Mouse (Mus musculus) cerebellum, adult 11-12 months (tissue): ENCODE results near the gene Dtymk.
"Not testable (repeated sequence)": the region's sequence is repeated elsewhere in the genome, so short reads cannot be mapped to it uniquely, and the experiment has no call there.

ENCODE experiments used
- DNase-seq: peaks from one replicate; pipeline ENCODE4 v3.0.0; 2022

Dtymk gene

DNA sequence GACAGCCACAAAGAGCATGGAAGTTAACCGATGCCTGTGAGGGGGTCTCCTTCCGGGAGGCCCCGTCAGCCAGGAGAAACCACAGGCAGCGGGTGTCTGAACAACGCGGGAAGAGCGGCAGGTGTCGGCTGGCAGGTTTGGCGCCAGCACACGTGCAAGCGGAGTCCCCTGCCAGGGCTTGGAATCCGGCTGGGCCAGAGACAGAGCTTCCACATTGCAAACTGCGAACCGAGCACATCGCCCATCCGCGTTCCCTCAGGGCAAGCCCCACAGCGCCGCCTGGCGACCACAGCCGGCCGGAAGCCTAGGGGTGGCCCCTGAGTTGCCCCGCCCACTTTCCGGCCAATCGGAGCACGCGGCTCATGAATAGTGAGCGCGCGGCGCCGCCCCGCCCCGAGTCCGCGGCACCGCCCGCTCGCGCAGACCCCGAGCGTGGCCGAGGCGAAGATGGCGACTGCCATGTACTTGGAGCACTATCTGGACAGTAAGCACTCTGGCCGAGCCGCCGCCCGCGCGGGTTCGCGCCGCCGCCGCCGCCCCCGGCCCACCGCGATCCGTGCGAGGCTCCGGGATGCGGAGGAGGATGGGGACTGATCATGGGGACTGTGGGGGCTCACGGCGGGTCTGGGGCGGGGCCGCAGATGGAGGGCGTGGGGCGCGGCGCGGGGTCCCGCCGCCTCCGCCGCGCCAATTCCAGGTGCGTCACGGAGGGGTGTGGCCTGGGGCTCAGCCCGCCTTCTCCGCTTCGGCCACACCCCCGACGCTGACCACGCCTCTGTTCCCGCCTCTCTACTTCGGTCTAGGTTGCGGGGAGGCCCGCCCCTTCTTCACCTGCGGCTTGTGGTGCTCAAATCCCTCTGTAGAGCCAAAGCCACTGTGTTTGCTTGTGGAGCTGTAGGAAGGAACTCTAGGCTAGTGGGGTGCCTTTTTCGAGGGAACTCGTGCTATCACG, 2.1 kb upstream of the Dtymk start, which contains the start of gene Ing5:
Gene Ing5, plus strand, starts transcription at position 410 of the 952 bp plus-strand sequence.
- peak; percentile 99 for DNase-seq

DNA sequence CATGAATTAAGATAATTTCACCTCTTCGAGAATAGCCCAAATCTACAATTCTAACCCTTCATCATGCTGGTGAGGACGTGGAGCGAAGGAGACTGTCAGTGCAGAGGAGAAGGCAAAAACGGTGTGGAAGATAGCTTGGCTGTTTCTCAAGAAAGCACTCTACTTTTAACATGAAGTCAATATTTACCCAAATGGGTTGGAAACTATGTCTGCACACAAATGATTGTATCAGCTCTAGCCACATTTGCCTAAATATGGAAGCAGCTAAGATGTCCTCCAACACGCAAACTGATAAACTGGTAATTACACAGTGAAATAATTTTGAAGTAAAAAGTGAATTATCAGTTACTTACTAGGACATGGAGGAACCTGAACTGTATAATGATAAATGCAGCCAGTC, 1.0 kb upstream of the Dtymk start:
- peak; percentile 19 for DNase-seq

- peak; percentile 53 for DNase-seq
Observed at GRCm38 (mm10) chr1:93800670-93801503, 847 bp downstream of the Dtymk start.

GRCm38 (mm10) chr1:93795886-93796285, 5.8 kb downstream of the Dtymk start:
- DNase-seq: no peak

DNA sequence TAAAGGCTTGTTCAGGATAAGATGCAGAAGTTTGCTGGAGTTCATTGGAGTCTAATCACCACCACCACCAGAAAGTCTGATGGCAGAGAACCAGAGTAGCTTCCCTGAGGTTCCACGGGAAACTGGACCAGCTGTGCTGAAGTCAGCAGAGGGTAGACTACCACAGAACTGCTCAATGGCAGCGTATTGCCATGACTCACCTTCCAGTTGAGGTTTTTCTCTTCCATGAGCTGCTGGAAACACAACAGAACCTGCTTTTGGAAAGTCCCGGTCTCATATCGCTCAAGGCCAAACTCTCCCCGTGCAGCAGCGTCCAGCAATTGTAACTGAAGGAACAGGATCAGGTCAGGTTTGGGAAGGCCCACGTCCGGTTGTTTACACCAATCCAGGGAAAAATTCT, 7.2 kb downstream of the Dtymk start:
- DNase-seq: no peak

- no peak for DNase-seq
Observed at GRCm38 (mm10) chr1:93786912-93787311, 14.8 kb downstream of the Dtymk start.

DNA sequence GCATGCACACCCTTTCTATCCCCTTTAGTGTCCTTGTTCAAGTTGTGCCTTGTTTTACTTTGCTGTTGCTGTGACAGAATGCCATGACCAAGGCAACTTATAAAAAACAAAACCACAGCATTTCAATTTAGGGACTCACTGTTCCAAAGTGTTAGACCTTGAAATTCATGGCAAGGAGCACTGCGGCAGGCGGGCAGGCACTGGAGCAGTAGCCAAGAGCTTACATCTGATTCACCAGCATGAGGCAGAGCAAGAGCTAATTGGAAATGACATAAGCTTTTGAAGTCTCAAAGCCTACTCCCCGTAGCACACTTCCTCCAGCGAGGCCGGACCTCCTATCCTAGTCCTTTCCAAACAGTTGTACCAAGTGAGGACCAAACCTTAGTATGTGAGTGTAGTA, 25.0 kb downstream of the Dtymk start:
- no peak for DNase-seq

DNA sequence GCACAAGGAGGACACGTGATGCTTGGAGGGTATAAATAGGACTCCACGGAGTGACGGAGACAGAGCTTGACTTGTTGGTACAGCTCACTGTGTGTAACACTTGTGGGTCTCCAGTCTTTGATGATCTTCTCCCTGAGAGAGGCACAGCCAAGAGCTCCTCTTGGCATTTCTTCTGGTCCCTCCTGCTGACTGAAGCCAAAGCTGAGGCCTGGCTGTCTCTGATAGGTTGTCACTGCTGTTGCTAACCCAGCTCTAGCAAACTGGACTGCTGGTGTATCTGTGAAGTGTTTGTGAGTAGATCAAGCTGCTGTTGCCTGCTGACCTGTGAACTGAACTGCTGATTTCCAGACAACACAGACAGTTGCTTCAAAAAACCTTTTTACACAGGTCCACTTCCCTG, 31.8 kb downstream of the Dtymk start:
- no peak for DNase-seq

DNA sequence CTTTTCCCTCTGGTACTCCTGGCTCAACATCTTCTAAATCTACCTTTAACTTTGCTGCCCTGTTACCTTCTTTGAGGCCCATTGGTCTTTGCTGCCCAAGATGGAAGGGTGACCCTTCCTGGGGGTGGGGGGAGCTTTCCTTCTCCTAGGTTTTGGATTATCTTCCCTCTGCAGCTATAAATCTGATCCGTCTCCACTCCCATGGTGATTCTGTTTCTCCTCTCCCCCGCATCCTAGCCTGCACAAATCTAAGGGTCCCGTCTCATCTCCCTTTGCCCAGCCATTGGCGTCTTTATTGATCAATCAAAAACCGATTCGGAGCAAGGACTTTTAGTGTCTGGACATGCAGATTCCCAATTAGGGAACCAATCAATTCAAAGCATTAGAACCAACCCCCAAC, 34.1 kb downstream of the Dtymk start:
- no peak for DNase-seq

- no peak for DNase-seq
Observed at GRCm38 (mm10) chr1:93764871-93765591, 36.7 kb downstream of the Dtymk start.

- not testable (repeated sequence) for DNase-seq
Observed at GRCm38 (mm10) chr1:93763531-93763930, 38.2 kb downstream of the Dtymk start.

- DNase-seq: no peak
Observed at GRCm38 (mm10) chr1:93760076-93760475, 41.7 kb downstream of the Dtymk start.

- no peak for DNase-seq
Observed at GRCm38 (mm10) chr1:93756154-93756553, 45.6 kb downstream of the Dtymk start.

GRCm38 (mm10) chr1:93755618-93756017, 46.1 kb downstream of the Dtymk start:
- DNase-seq: no peak

DNA sequence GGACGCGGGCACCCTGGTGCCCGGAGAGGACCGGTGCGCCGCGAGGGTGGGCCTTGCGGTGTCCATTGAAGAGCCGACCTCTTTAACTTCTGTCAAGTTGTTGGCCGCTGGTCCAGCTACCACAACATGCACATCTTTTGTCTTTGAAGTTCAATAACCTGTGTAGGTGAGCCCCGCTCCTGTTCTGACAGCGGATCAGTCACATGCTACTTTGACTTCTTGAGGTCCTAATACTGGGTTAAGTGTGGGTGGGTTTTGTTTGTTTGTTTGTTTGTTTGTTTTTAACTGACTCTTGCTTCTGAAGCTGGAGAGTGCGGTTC, 46.5 kb downstream of the Dtymk start:
- DNase-seq: no peak

- peak; percentile 96 for DNase-seq
Observed at GRCm38 (mm10) chr1:93754573-93755290, 47.0 kb downstream of the Dtymk start, which contains the start of gene Thap4. Gene Thap4, minus strand, starts transcription at chr1:93754864.

GRCm38 (mm10) chr1:93753911-93754572, 47.7 kb downstream of the Dtymk start:
- no peak for DNase-seq

GRCm38 (mm10) chr1:93751290-93751689, 50.4 kb downstream of the Dtymk start, which contains the start of gene Atg4b:
Gene Atg4b, plus strand, starts transcription at chr1:93751500.
- DNase-seq: no peak

DNA sequence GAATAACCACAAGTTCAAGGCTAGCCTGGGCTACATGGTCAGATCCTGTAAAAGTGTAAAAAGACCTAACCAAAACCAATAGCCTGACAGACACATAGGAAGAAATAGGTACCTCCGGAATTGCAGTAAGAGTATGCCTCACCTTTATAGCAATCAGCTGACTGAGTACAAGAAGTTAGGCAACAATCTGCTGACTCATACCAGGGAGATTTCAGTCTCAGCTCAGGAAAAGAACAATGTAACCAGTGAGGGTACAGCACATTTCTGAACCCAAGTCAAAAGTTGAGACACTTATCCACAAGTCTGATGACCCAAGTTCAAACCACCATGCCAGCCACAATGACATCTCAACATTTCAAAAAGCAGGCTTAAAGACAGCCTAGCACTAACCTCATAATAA, 53.2 kb downstream of the Dtymk start:
- no peak for DNase-seq

DNA sequence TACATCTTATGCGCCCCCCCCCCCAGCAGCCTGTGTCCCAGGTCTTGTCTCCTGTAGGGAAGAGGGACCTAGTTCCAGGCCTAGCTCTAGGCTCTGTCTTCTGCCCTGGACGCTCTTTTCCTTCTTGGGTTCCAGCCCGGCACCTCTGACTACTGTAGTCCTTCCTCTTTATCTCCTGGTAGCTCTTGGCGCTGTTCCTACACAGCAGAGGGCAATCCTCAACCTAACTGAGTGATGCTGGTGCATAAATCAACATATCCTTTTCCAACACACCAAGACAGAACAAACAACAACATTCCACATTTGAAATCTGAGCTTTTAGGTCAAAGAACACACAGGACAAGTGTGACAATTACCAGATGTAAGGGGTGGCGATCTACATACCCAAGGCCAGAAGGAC, 55.6 kb downstream of the Dtymk start:
- no peak for DNase-seq

DNA sequence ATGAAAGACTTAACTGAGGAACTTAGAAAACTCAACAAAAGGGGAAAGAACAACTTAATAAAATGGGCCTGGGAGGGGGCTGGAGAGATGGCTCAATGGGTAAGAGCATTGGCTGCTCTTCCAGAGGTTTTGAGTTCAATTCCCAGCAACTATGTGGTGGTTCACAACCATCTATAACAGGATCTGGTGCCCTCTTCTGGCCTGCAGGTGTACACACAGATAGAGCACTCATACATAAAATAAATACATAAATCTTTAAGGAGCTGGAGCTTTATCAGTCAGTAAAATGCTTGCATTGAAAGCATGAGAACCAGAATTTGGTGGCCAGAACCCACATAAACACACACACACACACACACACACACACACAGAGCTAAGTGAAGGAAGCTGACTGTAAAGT, 58.8 kb downstream of the Dtymk start:
- DNase-seq: no peak
